Mouse (Mus musculus) spleen, adult 2 months (tissue): Measurements from ENCODE around the gene Gm45713.

Experiments used
- CTCF ChIP-seq: fragments of 200-500 bp; IDR thresholded peaks from 2 replicates; pipeline ENCODE4 v1.5.1; 2011; ENCODE audit warnings: mild to moderate bottlenecking, inconsistent platforms; ENCODE audit not compliant: insufficient read depth, insufficient read length, insufficient replicate concordance; ENCODE audit errors: extremely low read depth
- POLR2A ChIP-seq: fragments of 200-500 bp; IDR thresholded peaks from 2 replicates; pipeline ENCODE4 v1.6.1; 2011; ENCODE audit warnings: low read depth, low read length, inconsistent platforms

- TF ChIP-seq POLR2A (no peak), CTCF (no peak)
Observed at GRCm38 (mm10) chr7:45121966-45122365, 14.1 kb downstream of the Gm45713 start.
